Mouse (Mus musculus) heart, adult 2 months (tissue): ENCODE results near the gene Golga1.

Experiments used
- CTCF ChIP-seq: fragments of 200-600 bp; IDR thresholded peaks from 2 replicates; pipeline ENCODE4 v1.8.1; 2022; ENCODE audit warnings: antibody characterized with exemption, mild to moderate bottlenecking, moderate library complexity
- EP300 ChIP-seq: fragments of 200-500 bp; IDR thresholded peaks from 2 replicates; pipeline ENCODE4 v1.6.1; 2011; ENCODE audit warnings: low read depth, low read length, control low read depth; ENCODE audit not compliant: insufficient read depth
- POLR2A ChIP-seq: fragments of 200-500 bp; IDR thresholded peaks from 2 replicates; pipeline ENCODE4 v1.6.1; 2011; ENCODE audit warnings: mild to moderate bottlenecking, low read depth, low read length, control low read depth; ENCODE audit not compliant: insufficient read depth

DNA sequence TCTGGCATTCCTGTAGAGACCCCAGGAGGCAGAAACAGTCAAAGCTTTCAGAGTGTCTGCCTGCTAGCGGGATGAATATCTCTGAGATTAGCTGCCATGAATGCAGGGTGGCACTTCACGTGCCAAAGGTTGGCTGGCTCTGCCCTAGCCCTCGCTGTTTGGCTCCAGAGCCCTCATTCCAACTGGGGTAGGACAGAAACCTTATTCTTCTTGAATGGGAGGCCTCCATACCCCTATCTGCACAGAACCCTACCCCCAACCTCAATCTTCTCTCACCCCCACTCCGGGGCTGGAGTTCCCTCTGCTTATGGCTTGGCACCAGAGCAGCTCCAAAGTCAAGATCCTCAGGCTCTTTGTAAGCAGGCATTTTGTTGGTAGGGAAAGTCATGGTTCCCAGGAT is 87.5 kb downstream of the Golga1 start:
- TF ChIP-seq CTCF (no peak), POLR2A (no peak), EP300 (no peak)
